Mouse (Mus musculus): ENCODE measurements around the gene Nek6. TPM values are rescaled to one million over a fixed set of nuclear protein-coding genes. Genes with fewer than 3 reads are reported as not detected.

Nek6 gene
- total RNA-seq, 2 experiments from 2014 or later = 40.8 to 42.7 TPM

- DNase-seq = no peak
Measured at GRCm38 (mm10) chr2:38541101-38541500, 29.7 kb downstream of the Nek6 start.

GRCm38 (mm10) chr2:38541570-38541969 lies 30.1 kb downstream of the Nek6 start:
- no peak for DNase-seq

GRCm38 (mm10) chr2:38542366-38542765 lies 30.9 kb downstream of the Nek6 start:
- DNase-seq = no peak

- no peak for DNase-seq
Measured at GRCm38 (mm10) chr2:38543158-38543557, 31.7 kb downstream of the Nek6 start.

GRCm38 (mm10) chr2:38544341-38544740 lies 32.9 kb downstream of the Nek6 start:
- DNase-seq = no peak

- no peak for DNase-seq
Measured at GRCm38 (mm10) chr2:38544982-38545381, 33.5 kb downstream of the Nek6 start.

GRCm38 (mm10) chr2:38545706-38546105 lies 34.3 kb downstream of the Nek6 start:
- DNase-seq = no peak

- DNase-seq = no peak
Measured at GRCm38 (mm10) chr2:38546222-38546621, 34.8 kb downstream of the Nek6 start.

GRCm38 (mm10) chr2:38546748-38547147 lies 35.3 kb downstream of the Nek6 start:
- DNase-seq = no peak

- DNase-seq = no peak
Measured at GRCm38 (mm10) chr2:38547793-38548517, 36.5 kb downstream of the Nek6 start.

- DNase-seq = no peak
Measured at GRCm38 (mm10) chr2:38552004-38552443, 40.6 kb downstream of the Nek6 start.

- no peak for DNase-seq
Measured at GRCm38 (mm10) chr2:38554226-38554995, 43.0 kb downstream of the Nek6 start.

GRCm38 (mm10) chr2:38555659-38556058 lies 44.2 kb downstream of the Nek6 start:
- DNase-seq = no peak

GRCm38 (mm10) chr2:38556721-38557120 lies 45.3 kb downstream of the Nek6 start:
- no peak for DNase-seq

GRCm38 (mm10) chr2:38560296-38561227 lies 49.1 kb downstream of the Nek6 start:
- no peak for DNase-seq

- DNase-seq = no peak
Measured at GRCm38 (mm10) chr2:38562596-38562995, 51.2 kb downstream of the Nek6 start.

GRCm38 (mm10) chr2:38571971-38572601 lies 60.6 kb downstream of the Nek6 start:
- DNase-seq = no peak

- no peak for DNase-seq
Measured at GRCm38 (mm10) chr2:38574697-38575096, 63.3 kb downstream of the Nek6 start.

GRCm38 (mm10) chr2:38578602-38579521 lies 67.4 kb downstream of the Nek6 start:
- peak; percentile 42 to 53 for DNase-seq

GRCm38 (mm10) chr2:38579528-38579927 lies 68.1 kb downstream of the Nek6 start:
- DNase-seq = no peak

GRCm38 (mm10) chr2:38583982-38584381 lies 72.5 kb downstream of the Nek6 start:
- no peak for DNase-seq
